Mouse (Mus musculus) hindbrain, embryonic 11.5 days (tissue): ENCODE data around the gene Hip1r. TPM values are rescaled to one million over a fixed set of nuclear protein-coding genes. Genes with fewer than 3 reads are reported as not detected.

Experiments
- ATAC-seq: fragments of 200-750 bp; cut with Nextera tagmentation; 2 replicates; pipeline ENCODE4 v1.8.0; 2017; ENCODE audit warnings: mild to moderate bottlenecking, moderate TSS enrichment, moderate library complexity; ENCODE audit not compliant: low FRiP score
- DNase-seq: peaks from one replicate; pipeline ENCODE4 v3.0.0-alpha.2; 2015; ENCODE audit warnings: low spot score
- H3K27ac ChIP-seq: fragments of 300-500 bp; sonication (generic); 2 replicates; pipeline ENCODE4 v1.5.1; 2014; ENCODE audit warnings: mild to moderate bottlenecking, low read depth, low read length
- H3K27me3 ChIP-seq: fragments of 300-500 bp; sonication (generic); 2 replicates; pipeline ENCODE4 v1.6.1; 2014; ENCODE audit warnings: mild to moderate bottlenecking, low read length, moderate library complexity, mixed read lengths; ENCODE audit not compliant: control insufficient read depth, insufficient read depth
- H3K36me3 ChIP-seq: fragments of 300-500 bp; sonication (generic); 2 replicates; pipeline ENCODE4 v1.6.1; 2014; ENCODE audit warnings: mild to moderate bottlenecking, low read length, moderate library complexity, mixed read lengths; ENCODE audit not compliant: control insufficient read depth, insufficient read depth
- H3K4me1 ChIP-seq: fragments of 300-500 bp; sonication (generic); replicated peaks from 2 replicates; pipeline ENCODE4 v1.6.1; 2014; ENCODE audit warnings: low read length, mixed read lengths; ENCODE audit not compliant: control insufficient read depth, insufficient read depth
- H3K4me2 ChIP-seq: fragments of 300-500 bp; sonication (generic); replicated peaks from 2 replicates; pipeline ENCODE4 v1.6.1; 2014; ENCODE audit warnings: mild to moderate bottlenecking, low read depth, low read length
- H3K4me3 ChIP-seq: fragments of 300-500 bp; sonication (generic); 2 replicates; pipeline ENCODE4 v1.5.1; 2014; ENCODE audit warnings: low read depth, low read length
- H3K9ac ChIP-seq: fragments of 300-500 bp; sonication (generic); 2 replicates; pipeline ENCODE4 v1.6.1; 2014; ENCODE audit warnings: low read depth, low read length
- H3K9me3 ChIP-seq: fragments of 300-500 bp; sonication (generic); 2 replicates; pipeline ENCODE4 v1.6.1; 2016; ENCODE audit warnings: low read length; ENCODE audit not compliant: control insufficient read depth
- WGBS: fragments of 180-500 bp; shearing (Covaris S2); extraction: QIAGEN DNeasy Blood & Tissue Kit; methylation state at CpG from one replicate; pipeline ENCODE4 v1.1.7; 2014; 5-methylcytosine and 5-hydroxymethylcytosine counted together
- polyA plus RNA-seq: library from polyadenylated mRNA; unstranded; fragments of >200 nt; fragmentation: Nextera tagmentation; extraction: Ambion mirVana; gene quantifications from 2 replicates; pipeline ENCODE4 v1.2.1, GENCODE M21; 2014

Hip1r gene
- polyA plus RNA-seq, 1 experiment from 2014 or later: 6.0 TPM

DNA sequence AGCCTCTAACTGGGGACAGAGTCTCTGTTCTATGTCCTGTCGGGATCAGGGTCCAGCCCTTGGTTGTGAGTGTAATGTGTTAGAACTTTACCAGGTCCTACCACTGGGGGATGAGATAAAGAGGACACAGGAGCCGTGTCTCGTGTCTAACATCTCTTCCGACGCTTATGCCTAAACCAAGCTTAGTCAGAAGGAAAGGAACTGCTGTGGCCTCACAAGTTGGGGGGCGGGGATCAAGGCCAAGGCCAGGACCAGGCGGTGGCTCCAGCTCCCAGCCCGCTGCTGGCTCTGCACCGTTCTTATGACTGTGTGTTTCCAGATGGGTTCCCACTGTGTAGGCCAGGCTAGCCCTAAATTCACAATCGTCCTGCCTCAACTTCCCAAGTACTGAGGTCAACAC is 39.5 kb downstream of the Hip1r start:
- Histone ChIP-seq H3K27ac (0 out of 2 replicates have a peak overlapping the region, but pooled peaks have one; percentile 85), H3K9me3 (no peaks in the 10 kb centered on the region), H3K4me2 (no peak overlapping the region), H3K27me3 (no peaks in the 10 kb centered on the region), H3K36me3 (no peaks in the 10 kb centered on the region), H3K9ac (no peak overlapping the region), H3K4me1 (peaks cover 40% of the 10 kb centered on the region), H3K4me3 (no peak overlapping the region)
- ATAC-seq (no peak), DNase-seq (no peak)
- WGBS: 82% methylated on average over 10 of the region's 10 CpGs

GRCm38 (mm10) chr5:124013747-124014146 is 40.3 kb downstream of the Hip1r start:
- Histone ChIP-seq H3K27me3 (no peaks in the 10 kb centered on the region), H3K27ac (no peak overlapping the region; the same call in 1 of the 2 replicates), H3K9ac (no peak overlapping the region), H3K4me3 (no peak overlapping the region), H3K4me1 (peaks cover 40% of the 10 kb centered on the region), H3K9me3 (no peaks in the 10 kb centered on the region), H3K36me3 (no peaks in the 10 kb centered on the region), H3K4me2 (no peak overlapping the region)
- DNase-seq (no peak), ATAC-seq (no peak)
- 82% methylated on average over 16 of the region's 16 CpGs for WGBS

DNA sequence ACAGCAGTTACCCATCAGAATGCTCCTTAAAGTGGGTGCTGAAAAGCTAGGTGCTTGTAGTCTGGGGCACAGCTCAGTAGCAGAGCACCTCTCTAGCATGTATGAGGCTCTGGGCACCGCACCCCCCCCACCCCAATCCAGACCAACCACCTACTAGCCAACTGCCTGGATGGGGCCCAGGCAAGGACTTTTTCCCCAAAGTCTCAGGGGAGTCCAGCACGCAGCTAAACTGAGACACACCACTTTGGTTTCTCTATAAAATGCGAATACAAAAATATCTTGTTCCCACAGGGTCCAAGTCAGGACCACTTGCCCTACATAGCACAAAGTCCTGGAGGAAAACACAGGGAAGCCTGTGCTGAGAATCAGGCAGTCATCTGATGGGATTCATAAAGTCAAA is 40.8 kb downstream of the Hip1r start:
- no peak for ATAC-seq
- DNase-seq: no peak
- H3K4me1 ChIP-seq: peaks cover 40% of the 10 kb centered on the region
- H3K27ac ChIP-seq: no peak overlapping the region; the same call in 1 of the 2 replicates
- H3K4me2 ChIP-seq: no peak overlapping the region
- H3K27me3 ChIP-seq: no peaks in the 10 kb centered on the region
- H3K9ac ChIP-seq: no peak overlapping the region
- H3K4me3 ChIP-seq: no peak overlapping the region
- WGBS: 83% methylated on average over 3 of the region's 3 CpGs
- H3K9me3 ChIP-seq: no peaks in the 10 kb centered on the region
- no peaks in the 10 kb centered on the region for H3K36me3 ChIP-seq

GRCm38 (mm10) chr5:124014791-124015251 is 41.4 kb downstream of the Hip1r start:
- 11% methylated on average over 11 of the region's 11 CpGs for WGBS
- ATAC-seq (no peak), DNase-seq (no peak)
- Histone ChIP-seq H3K27ac (no peak overlapping the region), H3K4me2 (no peak overlapping the region), H3K9me3 (no peaks in the 10 kb centered on the region), H3K4me1 (peaks cover 41% of the 10 kb centered on the region), H3K4me3 (no peak overlapping the region), H3K36me3 (no peaks in the 10 kb centered on the region), H3K9ac (no peak overlapping the region), H3K27me3 (no peaks in the 10 kb centered on the region)

DNA sequence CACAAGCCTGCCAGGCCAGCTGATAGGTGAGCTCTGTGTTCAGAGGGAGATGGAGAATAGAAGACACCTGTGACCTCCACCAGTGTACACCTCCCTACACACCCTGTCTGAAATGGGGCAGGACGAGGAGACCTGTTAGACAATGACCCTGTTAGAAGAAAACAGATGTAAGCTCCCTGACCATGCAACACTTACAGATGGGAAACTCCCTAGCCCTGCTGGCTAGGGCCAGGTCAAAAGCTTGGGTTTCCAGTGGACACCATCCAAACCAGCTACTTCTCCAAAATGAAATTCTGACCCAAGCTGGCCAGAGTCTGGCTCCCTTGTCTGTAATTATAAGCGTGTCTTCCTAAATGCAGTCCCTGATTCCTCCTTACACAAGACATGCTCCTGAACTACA is 42.3 kb downstream of the Hip1r start:
- Histone ChIP-seq H3K36me3 (no peaks in the 10 kb centered on the region), H3K9ac (no peak overlapping the region), H3K4me2 (no peak overlapping the region), H3K27ac (no peak overlapping the region), H3K27me3 (no peaks in the 10 kb centered on the region), H3K9me3 (no peaks in the 10 kb centered on the region), H3K4me1 (peaks cover 42% of the 10 kb centered on the region), H3K4me3 (no peak overlapping the region)
- 69% methylated on average over 2 of the region's 2 CpGs for WGBS
- ATAC-seq (no peak), DNase-seq (no peak)

- no peaks in the 10 kb centered on the region for H3K9me3 ChIP-seq
- H3K4me1 ChIP-seq: peaks cover 36% of the 10 kb centered on the region
- no peak for DNase-seq
- H3K4me2 ChIP-seq: no peak overlapping the region
- H3K4me3 ChIP-seq: no peak overlapping the region
- no peak overlapping the region for H3K27ac ChIP-seq
- H3K9ac ChIP-seq: no peak overlapping the region
- no peaks in the 10 kb centered on the region for H3K36me3 ChIP-seq
- no peak for ATAC-seq
- WGBS: 91% methylated on average over 7 of the region's 7 CpGs
- no peaks in the 10 kb centered on the region for H3K27me3 ChIP-seq
Observed at GRCm38 (mm10) chr5:124016291-124016821, 42.9 kb downstream of the Hip1r start.

DNA sequence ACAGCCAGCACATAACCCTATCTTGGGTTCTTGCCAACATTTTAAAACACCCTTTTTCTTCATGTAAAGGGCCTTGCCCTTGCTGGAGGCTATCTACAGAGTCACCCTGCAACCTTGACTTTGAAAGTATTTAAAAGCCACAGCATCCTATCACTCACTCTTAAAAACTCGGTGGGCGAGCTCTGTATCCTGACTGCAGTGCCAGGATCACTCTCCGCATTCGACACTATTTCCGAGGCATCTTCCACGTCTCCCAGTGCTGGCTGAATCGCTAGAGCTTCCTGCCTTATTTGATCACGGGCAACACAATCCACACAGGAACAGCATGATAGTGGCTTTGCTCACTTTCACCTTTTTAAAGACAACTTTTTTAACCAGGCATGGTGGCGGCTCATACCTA is 44.5 kb downstream of the Hip1r start:
- Histone ChIP-seq H3K4me1 (peaks cover 23% of the 10 kb centered on the region), H3K4me2 (no peak overlapping the region), H3K9me3 (no peaks in the 10 kb centered on the region), H3K4me3 (no peak overlapping the region), H3K9ac (no peak overlapping the region), H3K27ac (no peak overlapping the region), H3K27me3 (no peaks in the 10 kb centered on the region), H3K36me3 (no peaks in the 10 kb centered on the region)
- 88% methylated on average over 9 of the region's 9 CpGs for WGBS
- DNase-seq (no peak), ATAC-seq (no peak)

DNA sequence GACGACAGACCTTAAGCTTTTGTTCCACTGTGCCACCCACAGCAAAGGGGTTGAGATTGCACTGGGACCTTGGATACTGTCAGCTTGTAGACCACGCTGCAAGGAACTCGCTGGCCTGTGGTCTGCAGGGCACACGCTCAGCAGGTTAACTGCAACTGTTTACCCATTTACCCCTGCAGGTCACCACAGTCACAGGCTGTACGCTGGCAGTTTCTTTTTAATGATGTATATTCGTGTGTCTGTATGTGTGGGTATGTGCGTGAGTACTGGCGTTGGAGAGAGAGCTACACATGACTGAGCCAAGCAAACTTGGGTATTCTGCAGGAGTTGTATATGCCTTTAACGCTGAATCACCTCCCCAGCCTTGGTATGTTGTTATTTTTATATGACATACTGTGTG is 45.2 kb downstream of the Hip1r start:
- Histone ChIP-seq H3K36me3 (no peaks in the 10 kb centered on the region), H3K4me1 (peaks cover 21% of the 10 kb centered on the region), H3K27me3 (no peaks in the 10 kb centered on the region), H3K27ac (no peak overlapping the region), H3K9ac (no peak overlapping the region), H3K9me3 (no peaks in the 10 kb centered on the region), H3K4me3 (no peak overlapping the region), H3K4me2 (no peak overlapping the region)
- no peak for DNase-seq
- ATAC-seq: no peak
- WGBS: 85% methylated on average over 9 of the region's 9 CpGs

GRCm38 (mm10) chr5:124019348-124020216 is 46.2 kb downstream of the Hip1r start:
- no peaks in the 10 kb centered on the region for H3K9me3 ChIP-seq
- no peak overlapping the region for H3K9ac ChIP-seq
- no peak overlapping the region for H3K4me3 ChIP-seq
- DNase-seq: no peak
- no peak for ATAC-seq
- 0 out of 2 replicates have a peak overlapping the region, but pooled peaks have one; percentile 6 for H3K27ac ChIP-seq
- peaks cover 18% of the 10 kb centered on the region for H3K4me1 ChIP-seq
- 74% methylated on average over 12 of the region's 12 CpGs for WGBS
- no peaks in the 10 kb centered on the region for H3K27me3 ChIP-seq
- H3K4me2 ChIP-seq: no peak overlapping the region
- no peaks in the 10 kb centered on the region for H3K36me3 ChIP-seq
